Mouse (Mus musculus) regulatory T cell (primary cell): ENCODE results near the gene Slc25a42.

Experiments used
- in situ Hi-C: fragments of 300-600 bp; cut with MboI, MseI; formaldehyde crosslinking; loops from one replicate; pipeline ENCODE4 v1.15.1; 2025; ENCODE audit warnings: high pct_unique_total_duplicates

Gene Slc25a42

GRCm38 (mm10) chr8:70212112-70213055 is at the start of gene Slc25a42:
Gene Slc25a42 (minus strand): TSS chr8:70212305.
- in situ Hi-C loops: no loop called here

- in situ Hi-C loops: no loop called here
Observed at GRCm38 (mm10) chr8:70259043-70259442, 46.9 kb upstream of the Slc25a42 start.

DNA sequence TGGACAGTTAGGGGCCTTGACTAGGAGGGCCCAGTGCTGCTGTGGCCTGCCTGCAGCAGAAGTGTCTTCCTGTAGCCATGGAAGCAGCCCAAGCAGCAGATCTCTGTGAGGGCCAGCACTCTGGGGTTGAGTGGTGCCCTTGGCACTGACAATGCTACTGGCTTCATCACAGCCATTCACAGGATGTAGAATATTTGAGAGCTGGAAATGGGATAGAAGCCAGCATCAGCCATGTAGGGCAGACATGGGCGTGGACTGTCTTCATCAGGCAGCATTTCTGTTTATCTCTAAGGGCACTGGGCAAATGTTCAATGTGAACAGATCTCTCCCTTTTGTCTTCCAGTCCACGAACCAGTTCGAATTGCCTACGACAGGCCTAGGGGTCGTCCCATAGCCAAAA is 46.5 kb upstream of the Slc25a42 start:
- in situ Hi-C loops: no loop called here

DNA sequence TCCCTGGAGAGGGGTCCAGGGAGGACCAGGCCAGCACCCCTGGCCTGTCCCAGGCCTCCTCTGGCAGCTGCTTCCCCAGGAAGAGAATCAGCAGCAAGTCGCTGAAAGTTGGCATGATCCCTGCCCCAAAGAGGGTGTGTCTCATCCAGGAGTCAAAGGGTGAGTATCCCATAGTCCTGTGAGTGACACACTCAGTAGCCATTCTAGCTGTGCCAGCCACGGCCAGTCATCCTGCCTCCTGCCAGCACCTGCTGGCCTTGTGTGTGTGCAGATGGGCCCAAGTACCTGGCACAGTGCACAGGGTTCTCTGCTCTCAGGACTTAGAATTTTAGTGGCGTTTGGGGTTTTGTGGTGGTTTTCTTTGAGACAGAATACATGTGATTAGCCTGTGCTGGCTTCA is 45.4 kb upstream of the Slc25a42 start:
- in situ Hi-C loops: no loop called here

GRCm38 (mm10) chr8:70254628-70255027 is 42.5 kb upstream of the Slc25a42 start:
- in situ Hi-C loops: no loop called here

DNA sequence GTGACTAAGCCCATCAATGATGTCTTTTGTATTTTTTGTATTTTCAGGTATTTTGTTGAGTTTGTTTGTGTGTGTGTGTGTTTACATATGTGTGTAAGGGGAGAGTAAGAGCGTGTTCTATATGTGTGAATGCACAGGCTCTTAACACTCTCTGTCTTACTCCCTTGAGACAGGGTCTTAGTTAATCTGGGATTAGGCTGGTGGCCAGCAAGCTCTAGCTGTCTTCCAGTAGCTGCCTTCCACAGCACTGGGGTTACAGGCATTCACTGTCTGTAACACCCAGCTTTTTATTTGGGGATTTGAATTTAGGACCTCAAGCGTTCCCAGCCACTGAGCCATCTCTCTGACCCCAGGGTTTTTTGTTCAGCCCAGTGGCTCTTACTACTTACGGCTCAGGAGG is 35.7 kb upstream of the Slc25a42 start:
- in situ Hi-C loops: no loop called here

DNA sequence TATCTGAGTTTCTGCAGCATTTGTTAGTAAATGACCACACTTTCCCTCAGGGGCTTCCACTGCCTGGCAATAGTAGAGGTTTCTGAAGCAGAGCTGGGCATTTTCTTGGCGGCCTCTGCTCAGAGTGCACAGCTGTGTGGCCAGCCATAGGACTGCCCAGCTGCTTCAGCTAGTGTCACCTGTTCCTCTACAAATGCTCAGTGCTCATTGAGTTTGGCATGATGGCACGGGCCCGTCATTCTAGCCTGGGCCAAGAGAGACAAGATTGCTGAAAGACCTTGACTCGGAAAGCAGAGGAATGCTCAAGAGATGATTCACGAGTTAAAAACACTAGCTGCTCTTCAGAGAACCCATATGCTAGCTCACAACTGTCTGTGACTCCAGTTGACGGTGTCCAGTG is 34.5 kb upstream of the Slc25a42 start:
- in situ Hi-C loops: no loop called here

DNA sequence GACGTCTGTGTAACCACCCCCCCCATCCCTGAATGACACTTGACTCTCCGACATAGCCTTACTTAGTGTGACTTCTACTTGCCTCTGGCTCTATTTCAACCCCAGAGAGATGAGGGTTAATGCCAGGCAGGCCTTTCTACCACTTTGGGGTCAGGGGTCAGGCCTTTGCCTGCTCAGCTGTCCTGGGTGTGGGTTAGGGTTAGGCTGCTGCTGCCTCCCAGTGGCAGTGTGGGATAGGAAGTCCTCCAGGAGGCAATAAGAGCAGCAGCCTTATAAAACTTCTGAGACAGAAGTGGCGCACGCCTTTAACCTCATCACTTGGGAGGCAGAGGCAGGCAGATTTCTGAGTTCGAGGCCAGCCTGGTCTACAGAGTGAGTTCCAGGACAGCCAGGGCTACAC is 28.5 kb upstream of the Slc25a42 start:
- in situ Hi-C loops: no loop called here

DNA sequence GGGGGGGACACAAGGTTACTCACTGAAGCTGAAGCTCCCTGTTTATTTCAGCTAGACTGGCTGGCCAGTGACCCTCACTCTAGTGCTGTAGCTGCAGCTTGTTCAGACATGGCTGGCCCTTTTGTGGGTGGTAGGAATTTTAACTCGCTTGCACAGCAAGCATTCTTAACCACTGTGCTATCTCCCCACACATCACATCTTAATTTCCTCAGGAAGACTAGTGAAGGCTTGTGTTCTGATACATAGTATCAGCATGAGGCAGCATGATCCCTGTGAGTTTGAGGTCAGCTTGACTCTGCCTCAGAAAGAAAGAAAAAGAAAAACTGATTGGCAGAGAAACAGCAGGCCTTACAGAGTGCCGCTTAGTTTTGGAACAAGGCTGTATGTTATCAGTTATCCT is 25.7 kb upstream of the Slc25a42 start:
- in situ Hi-C loops: loop anchor here (10.0 kb wide), 1 partner anchor 1977 kb away; the partner anchor contains the start of genes Cib3, Fam32a and Gm11034

DNA sequence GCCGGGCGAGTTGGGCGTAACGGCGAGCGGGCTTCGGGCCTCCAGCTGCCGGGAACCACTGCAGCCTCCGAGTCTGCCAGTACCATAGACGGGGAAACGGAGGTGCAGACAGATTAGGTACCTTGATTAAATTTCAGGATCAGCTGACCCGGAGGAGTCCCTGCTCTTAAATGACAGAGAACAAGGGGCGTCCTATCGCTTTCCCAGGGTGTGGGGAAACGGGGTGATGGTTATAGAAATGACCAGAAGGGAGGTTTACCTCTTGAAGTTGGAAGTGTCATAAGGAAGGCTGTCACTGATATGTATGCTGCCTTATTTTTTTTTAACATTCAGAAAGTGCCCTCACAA is 22.6 kb upstream of the Slc25a42 start:
- in situ Hi-C loops: loop anchor here (10.0 kb wide), 1 partner anchor 1980 kb away; the partner anchor contains the start of genes Cib3, Fam32a and Gm11034

DNA sequence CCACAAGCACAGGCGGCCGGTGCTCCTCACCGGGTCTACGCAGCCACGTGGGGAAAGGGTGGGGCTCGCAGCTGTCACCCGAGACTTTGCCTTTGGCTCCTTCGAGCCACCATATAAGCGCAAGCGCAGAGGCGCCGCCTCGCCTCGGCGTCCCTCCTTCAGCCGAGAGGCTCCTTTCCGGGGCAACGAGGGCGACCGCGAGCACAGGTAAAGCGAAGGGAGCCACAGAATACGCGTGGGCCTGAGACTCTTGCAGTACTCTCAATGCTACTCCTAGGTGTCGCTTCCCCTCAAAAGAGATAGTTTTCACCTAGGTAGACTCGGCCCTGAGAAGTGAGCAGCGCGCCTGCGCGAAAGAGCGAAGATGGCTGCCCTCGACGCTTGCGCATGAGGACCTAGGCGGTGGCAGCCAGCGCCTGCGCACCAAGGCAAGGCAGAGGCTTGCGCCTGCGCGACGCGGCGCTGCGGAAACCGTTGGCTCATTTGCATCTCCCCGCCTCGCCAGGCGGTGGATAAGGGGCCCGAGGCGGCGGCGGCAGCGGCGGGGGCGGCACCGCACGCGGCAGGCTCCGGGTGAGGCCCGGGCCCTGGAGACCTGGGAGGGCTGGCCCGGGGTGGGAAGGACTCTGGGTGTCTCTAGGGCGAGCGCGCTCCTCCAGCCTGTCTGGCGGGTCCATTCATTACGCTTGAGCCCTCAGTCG is 22.1 kb upstream of the Slc25a42 start, which contains the start of the genes Sugp2 and Armc6:
Sugp2 (plus strand) TSS at position 147 of the 701 bp plus-strand sequence.
Armc6 (minus strand) TSS at position 387 of the 701 bp plus-strand sequence.
- in situ Hi-C loops: loop anchor here (10.0 kb wide), 1 partner anchor 1981 kb away; the partner anchor contains the start of genes Cib3, Fam32a and Gm11034

GRCm38 (mm10) chr8:70233606-70234005 is 21.5 kb upstream of the Slc25a42 start:
- in situ Hi-C loops: loop anchor here (10.0 kb wide), 1 partner anchor 1981 kb away; the partner anchor contains the start of genes Cib3, Fam32a and Gm11034

GRCm38 (mm10) chr8:70230837-70231236 is 18.7 kb upstream of the Slc25a42 start:
- in situ Hi-C loops: loop anchor here (10.0 kb wide), 1 partner anchor 1984 kb away; the partner anchor contains the start of genes Cib3, Fam32a and Gm11034

- in situ Hi-C loops: no loop called here
Observed at GRCm38 (mm10) chr8:70227997-70228396, 15.9 kb upstream of the Slc25a42 start.

DNA sequence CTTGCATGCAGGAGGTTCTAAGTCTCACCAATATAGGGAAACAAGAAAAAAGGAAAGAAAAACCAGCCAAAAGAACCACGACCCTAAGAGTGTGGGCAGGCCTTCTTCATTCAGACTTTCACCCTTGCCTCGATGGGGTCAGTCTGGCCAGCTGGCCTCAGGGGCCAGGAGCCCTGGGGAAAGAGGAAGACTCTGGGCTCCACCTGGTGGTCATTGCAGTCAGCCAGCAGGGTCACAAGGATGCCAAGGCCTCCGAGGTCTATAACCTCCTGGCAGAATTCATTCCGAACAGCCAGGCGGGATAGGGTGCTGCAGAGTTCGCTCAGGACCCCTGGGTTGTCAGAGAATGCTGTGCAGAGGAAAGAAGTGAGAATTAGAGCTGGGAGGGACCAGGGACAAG is 11.2 kb upstream of the Slc25a42 start:
- in situ Hi-C loops: no loop called here

- in situ Hi-C loops: no loop called here
Observed at GRCm38 (mm10) chr8:70222041-70222440, 9.9 kb upstream of the Slc25a42 start.

DNA sequence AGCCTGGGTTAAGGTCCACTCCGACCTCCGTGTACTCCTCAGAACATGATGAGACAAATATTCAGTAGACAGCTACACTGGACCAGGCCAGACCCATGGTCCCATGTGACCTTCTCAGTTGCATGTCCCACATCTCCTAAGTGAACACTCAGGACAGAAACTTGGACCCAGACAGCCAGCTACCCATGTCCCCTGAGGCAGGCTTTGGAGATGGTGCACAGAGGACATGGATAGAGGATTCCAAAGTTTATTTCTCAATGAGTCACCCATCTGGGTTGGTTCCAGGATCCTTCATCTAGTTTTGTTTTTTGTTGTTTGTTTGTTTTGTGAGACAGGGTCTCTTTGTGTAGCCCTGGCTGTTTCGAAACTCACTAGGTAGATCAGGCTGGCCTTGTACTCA is 8.8 kb upstream of the Slc25a42 start:
- in situ Hi-C loops: no loop called here

GRCm38 (mm10) chr8:70220236-70220840 is 8.2 kb upstream of the Slc25a42 start:
- in situ Hi-C loops: no loop called here

DNA sequence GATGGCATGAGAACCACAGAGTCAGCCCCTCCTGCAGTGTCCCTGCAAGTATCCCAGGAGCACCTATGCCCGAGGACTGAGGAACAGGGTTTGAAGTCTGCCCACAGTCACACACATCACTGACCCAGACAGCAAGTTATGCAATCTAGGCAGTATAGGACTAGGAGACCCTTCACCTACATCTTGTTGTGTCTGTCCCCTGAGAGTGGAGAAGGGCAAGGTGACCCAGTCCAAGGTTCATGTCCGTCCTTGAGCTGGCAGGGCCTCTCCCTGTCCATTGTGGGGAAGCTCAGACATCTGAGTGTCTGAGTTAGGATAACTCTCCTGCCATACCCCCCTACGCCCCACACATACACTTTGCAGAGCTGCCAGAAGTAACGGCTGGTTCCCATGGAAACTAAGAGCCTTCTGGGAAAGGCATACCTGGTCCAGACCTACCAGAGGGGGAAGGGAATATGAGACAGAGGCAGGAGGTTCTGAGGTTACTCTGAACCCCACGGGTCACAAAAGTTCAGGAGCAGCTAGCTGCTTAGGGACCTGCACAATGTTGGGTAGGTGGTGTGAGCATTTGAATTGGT is 7.1 kb upstream of the Slc25a42 start:
- in situ Hi-C loops: no loop called here

DNA sequence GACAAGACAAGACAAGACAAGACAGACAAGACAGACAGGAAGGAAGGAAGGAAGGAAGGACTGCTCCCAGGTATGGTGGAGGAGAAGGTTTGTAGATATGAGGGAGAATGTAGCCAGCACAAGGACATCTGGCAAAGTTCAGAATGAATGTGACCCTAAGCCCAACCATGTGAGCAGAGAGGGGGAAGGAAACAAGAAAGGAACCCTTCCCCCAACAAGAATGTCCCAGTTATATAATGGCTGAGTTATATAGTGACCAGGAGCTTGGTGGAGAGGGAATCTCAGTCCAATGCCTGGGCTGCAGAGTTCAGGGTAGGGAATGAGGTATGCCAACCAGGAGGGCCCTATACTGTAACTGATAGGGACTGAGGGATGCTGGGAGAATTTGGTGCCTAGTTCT is 5.3 kb upstream of the Slc25a42 start:
- in situ Hi-C loops: no loop called here

DNA sequence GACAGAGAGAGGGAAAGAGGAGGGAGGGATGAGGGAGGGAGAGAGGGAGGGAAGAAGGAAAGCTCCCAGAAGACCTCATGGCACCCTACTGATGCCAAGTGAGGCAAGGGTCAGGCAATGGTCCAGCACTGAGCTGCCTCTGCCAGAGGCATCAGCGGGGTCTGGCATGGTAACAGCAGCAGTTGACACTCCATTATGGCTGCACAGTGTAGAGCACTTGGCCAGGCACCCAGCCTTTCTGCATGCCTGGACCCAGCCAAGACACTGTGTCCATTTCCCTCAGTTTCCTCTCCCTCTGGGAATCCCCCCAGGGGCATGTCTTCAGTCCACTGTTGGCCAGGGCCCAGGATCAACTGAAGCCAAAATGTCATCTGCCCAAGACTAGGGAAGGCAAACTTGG is 4.5 kb upstream of the Slc25a42 start:
- in situ Hi-C loops: no loop called here
